Mouse (Mus musculus) naive thymus-derived CD4-positive, alpha-beta T cell, adult 2 months (primary cell): ENCODE data around the gene Dnmt1.

Experiments used
- DNase-seq: peaks from one replicate; pipeline ENCODE4 v3.0.0-alpha.2; 2011; ENCODE audit warnings: low read depth

Gene Dnmt1

DNA sequence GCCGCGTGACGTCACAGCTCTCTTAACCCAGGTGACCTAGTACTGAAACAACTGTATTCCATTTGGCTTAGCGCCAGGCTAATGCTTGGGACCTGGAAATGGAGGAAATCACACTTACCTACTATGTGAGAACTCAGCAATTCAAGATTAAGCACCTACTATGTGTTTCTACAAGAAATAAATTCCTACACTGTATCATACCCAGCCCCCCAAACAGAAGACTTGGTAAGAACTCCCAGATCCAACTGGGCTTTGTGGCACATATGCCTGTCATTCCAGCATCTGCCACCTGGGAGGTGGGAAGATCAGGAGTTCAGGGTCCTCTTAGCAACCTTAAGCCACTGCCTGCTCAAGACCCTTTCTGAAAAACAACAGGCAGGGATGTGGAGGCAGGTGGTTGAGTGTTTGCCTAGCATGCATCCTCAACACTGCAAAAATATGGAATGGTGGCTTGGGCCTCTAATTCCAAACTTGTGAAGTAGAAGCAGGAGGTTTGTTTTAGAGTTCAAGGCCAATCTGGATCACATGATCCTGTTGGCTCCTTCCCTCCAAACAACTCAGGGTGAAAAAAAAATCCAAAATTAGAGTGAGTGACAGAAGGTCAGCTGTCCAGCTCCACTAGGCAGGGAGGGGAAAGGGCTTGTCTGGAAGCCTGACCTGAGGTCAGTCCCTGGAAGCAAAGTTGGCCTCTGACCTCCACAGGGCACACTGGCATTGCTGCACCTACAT lies 17.4 kb upstream of the Dnmt1 start:
- DNase-seq, result no peak

DNA sequence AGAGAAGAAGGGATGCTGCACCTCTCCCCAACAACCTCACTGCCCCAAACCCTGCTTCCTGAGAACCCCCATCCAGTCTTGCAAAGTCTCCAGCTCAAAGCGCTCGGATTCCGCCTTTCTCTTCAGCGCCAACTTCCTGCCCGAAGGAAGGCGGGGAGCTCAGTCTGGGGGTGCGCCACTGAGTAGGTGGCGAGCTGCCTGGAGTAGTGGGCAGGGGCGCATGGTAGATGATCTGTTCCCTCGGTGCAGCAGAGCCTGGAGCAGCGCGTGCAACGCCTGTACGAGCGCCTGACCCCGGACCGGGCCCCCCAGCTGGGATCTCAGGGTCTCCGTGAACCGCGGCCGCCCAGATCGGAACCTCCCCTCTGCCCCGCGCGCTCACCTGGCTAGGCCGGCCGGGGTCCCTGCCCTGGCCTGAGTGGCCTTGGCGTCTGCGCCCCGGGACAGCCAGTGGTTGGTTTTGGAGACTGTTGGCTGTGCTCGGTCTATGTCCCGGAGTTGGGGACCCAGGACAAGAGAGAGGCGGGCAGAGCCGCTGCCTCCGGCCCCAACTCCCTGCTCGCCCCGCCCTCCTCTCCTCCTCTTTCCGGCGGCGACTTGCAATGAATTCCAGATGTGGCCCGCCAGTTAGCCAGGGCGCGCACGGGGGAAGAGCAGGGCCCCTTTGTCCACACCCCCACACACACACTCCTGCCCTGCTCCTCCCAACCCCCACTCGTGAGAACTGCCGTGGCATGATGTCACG lies 16.7 kb upstream of the Dnmt1 start, which contains the start of gene S1pr2:
Gene S1pr2, minus strand, starts transcription at position 566 of the 745 bp plus-strand sequence.
- peak; percentile 88 for DNase-seq

DNA sequence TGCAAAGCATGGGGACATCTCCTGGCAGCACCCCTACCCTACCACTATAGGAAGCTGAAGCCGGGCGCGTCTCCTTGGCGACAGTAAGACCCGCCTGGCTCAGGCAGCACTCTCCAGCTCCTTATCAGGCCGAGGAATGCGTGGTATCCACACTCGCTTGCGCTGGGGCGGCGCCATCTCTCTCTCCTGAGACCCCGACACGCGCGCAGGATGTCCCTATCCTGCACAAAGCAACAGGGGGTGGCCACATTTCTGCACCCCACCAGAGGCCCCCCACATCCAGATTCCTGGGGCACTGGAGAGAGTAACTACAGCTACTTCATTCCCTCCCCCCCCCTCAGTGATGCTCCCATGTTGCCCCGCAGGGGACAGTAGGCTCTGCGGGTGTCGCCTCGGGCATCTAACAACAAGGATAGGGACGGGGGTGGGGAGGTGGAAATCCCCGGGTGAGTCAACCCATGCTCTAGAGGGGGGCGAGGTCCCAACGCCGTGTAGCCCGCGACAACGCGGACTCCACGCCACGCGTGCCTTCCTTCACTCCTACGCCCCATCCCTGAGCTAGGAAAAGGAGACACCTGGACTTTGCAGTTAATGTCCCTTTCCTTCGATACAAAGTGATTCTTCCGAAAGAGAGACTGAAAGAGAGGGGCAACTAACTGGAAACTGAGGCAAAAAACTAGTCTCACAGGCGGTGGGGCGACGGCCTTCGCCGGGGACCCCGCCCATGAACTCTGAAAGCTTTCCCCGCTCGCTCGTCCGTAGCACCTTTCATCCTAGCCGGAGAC lies 15.9 kb upstream of the Dnmt1 start:
- peak; percentile 47 for DNase-seq

DNA sequence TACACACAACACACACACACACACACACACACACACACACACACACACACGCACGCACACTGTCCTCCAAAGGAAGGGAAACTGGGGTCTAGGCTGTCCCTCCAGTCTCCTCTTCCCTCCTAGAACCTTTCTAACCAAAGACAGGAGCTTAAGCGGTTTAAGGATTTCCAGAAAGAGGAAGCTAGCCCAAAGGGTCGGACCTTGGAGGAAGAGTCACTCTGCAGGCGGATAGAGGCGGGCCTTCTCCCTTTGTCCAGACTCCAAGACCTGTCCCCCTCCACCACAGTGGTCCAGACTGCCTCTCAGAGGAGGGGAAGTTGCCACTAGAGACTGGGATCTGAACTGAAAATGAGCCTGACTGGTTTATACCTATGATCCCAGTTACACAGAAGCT lies 14.0 kb upstream of the Dnmt1 start:
- DNase-seq, result no peak

DNA sequence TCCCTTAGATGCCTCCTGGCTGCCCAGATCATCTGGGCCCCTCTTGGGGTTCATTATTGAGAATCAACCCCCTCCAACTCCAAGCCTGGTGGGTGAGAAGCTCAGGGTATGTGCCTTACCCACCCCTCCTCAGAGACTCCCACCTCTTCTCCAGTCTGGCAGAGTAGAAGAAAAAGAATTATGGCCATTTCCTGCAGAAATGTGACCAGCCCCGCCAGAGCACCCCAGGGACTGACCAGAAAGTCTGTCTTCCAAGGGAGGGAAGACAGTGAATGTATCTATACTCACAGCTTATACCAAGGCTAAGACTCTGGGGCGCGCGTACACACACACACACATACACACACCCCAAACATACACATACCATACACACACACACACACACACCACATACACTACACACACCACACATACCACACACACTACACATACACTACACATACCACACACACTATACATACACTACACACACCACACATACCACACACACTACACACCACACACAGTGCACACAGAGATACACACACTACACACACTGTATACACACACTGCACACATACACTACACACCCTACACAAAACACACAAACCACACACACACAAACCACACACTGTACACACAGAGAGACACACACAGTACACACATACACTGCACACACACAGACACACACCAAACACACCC lies 13.5 kb upstream of the Dnmt1 start:
- DNase-seq, result no peak

DNA sequence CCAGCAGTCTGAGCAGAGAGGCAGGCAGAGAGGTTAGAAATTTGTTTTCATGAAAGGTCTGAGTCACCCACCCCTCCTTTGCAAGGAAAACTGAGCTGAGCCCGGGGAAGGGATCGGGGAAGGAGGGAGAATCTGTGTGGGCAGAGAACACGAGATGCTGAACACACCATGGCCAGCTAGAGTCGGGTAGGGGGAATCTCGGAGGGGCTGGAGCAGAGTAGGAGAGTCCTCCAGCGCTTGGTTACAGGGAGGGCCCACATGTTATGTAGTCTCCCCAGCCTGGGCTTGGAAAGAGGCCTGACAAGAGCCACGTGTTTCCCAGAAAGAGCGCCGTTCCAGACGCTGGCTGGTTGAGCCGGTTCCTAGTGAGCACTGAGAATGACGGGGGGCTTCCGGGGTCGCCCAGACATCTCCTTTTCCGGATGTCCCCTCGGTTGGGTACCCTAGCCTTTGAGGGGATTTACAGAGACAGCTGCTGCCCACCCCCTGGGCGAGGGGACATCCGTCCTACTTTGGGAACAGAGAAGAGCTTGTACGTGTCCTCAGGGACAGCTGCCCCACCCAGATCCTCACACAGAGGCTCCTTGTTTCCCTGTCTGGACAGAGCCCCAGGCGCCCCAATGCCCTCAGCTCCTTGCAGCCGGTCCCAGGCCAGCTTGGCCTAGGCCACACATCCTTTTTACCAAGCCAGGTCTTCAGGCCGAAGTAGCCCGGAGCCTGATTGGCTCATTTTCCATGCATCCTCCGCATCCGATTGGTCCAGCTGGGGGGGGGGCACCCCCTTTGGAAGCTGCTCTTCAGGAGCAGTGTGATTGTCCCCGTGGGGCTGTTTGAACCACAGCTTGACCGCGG lies 12.7 kb upstream of the Dnmt1 start:
- DNase-seq, result no peak

DNA sequence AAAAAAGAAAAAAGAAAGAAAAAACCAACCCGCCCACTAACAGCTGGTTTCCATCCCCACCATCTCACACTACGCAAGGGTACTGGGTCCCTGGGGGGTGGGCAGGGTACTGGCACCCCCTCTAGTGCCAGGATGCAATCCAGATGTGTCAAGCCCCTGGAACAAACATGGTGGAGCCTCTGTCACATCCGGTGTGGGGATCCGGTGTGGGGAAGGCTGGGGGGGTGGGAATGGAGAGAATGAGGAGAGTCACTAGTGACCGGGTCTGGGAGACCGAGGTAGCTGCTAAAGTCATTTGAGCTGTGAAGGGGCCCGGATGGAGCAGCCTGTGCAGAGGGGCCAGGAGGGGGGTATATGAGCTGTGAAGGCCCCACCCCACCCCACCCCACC lies 12.1 kb upstream of the Dnmt1 start:
- DNase-seq, result no peak

DNA sequence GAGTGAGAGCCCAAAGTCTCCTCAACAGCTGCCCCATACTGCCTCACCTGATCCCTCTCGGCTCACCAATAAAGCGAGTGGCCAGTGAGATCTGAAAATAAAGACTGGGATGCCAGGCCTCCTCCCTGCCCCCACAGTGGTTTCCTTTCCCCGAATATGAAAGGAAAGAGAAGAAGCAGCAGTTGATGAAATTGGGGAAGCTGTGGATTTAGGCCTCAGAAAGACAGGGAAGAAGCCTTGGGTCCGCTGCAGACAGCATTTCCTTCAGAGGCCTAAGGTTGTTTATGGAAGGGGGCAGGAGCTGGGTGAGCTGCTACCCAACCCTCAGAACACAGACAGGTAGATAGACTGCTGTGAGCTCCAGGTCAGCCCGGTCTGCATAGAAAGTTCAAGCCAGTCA lies 7.1 kb upstream of the Dnmt1 start:
- no peak for DNase-seq

DNA sequence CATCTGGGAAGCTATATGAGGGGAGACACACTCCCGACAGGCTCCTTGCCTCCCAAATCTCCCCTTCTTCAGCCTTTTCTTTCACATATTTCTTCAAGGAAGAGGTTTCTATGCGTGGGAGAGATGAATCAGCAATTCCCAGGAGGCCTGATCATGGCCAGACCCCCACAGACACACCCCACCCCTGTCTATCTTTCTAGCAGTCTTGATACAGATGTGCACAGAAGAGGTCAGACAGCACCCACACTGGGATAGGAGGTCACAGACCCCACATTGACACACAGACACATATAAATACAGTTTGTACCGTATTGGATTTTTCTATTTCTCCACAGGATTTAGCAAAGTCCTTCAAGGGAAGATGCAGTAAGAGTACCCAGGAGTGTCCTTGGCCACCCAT lies 6.3 kb upstream of the Dnmt1 start:
- DNase-seq, result no peak

DNA sequence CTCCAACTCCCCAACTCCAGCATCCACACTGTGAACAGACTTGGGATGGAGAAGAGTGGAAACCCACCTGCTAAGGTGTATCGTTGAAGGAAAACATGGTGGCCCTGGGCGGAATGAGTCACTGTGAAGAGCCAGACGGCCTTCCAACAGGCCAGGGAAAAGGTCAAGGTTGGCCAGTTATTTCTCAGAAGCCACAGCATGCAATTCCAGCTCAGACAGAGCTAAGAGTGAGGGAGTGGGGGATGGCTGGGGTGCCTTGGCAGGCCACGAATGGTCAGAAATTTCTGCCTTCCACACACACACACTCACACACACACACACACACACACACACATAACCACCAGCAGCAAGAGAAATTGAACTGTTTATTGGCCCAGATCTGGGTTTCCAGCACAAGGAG lies 5.9 kb upstream of the Dnmt1 start:
- no peak for DNase-seq

DNA sequence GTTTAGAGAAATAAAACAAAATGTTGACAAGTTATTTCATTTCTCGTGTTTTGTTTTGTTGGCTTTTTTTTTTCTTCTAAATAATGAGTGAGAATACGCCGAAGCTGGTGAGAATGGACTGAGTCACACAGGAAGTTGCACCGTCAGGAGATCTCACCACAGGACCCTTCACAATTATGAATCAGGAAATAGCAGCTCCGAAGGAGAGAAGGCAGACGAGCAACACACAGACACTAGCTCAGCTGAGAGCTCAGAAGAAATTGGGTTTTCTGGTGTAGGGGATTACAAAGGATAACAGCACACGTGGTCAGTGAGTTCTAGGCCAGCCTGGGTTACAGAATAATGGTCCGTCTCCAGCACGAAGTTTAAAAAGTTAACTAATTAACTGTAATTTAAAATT lies 1.9 kb upstream of the Dnmt1 start:
- DNase-seq, result peak; percentile 34

DNA sequence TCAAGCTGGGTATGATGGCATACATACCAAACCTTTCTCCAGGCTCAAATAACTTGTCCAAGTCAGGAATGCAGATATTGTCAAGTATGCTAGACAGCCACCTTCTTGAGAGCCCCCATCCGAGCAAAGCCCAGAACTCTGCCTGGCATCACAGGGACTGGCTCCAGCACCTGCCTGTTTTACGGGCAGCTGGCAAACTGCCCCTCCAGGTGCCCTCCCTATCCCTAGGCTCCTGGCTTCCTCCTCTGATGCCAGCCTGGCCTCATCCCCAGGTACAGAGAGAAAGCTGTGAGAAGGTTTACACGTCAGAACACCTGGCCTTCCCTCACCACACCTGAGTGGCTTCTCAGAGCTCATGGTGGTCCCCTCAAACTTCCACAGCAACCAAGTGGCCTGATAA lies 2.7 kb downstream of the Dnmt1 start:
- no peak for DNase-seq

DNA sequence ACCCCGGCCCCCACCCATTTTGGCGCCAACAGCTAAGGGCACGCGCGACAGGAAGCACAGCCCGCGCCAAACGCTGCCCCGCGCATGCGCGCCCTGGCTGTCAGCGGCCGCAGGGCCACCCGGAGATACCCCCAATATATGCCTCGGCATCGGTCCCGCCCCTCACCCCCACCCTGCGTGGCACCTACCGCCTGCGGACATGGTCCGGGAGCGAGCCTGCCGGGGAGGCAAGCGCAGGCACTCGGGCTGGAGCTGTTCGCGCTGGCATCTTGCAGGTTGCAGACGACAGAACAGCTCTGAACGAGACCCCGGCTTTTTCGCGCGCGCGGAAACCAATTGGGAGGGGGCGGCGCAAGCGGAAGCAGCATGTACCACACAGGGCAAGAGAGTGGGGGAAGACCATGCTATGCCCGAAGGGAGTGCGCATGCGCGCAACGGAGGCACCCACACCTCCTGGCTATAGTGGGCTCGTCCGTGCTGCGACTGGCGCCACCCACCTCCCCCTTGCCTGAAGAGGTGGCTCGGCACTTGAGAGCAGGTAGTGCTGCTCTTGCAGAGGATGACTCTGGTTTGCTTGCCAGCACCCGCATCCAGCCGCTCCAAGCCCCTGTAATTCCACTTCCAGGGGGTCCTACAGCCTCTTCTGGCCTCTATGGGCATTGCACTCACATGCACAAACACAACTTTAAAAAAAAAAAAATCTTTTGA lies 7.0 kb downstream of the Dnmt1 start:
- peak; percentile 98 for DNase-seq

DNA sequence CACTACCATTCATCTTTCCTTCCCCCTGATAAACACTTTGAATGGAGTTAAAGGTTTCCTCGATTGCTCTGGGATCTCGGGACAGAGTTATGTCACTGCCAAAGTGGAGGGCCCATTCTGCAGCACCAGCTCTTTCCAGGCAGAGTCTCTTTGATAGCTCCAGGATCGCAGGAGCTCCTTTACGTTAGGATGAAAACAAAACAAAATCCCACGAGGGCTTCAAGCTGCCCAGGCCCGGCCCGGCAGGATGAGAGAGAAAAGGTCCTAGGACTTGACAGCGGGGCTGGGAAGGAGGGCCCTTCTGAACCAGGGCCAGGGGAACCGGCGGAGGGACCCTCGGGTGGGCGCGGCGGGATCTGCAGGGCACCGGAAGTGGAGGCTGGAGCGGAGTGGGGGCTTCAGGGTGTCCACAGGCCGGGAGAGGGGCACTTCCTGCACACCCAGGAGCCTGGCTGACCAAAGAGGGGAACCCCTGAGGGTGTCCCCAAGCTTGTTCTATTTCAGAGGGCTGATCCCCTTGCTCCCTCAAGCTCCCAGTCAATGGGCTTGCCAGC lies 7.6 kb downstream of the Dnmt1 start:
- no peak for DNase-seq

DNA sequence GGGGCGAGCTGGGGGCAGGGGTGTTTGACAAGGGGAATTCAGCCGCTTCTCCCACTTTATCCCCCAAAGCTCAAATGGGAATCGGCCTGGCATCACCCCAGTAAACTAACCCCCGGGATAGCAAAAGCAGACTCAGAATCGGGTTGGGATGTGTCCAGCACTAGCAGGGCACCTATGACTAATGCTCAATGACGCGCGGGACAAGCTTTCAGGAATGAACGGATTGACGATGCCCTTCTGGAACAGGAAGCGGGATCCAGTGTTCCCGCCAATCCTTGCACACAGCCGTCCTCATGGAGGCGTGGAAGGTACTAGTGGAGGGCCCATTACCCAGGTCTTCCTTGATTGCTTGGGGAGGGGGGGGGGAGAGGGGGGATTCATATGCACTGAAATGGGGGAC lies 8.2 kb downstream of the Dnmt1 start:
- no peak for DNase-seq

DNA sequence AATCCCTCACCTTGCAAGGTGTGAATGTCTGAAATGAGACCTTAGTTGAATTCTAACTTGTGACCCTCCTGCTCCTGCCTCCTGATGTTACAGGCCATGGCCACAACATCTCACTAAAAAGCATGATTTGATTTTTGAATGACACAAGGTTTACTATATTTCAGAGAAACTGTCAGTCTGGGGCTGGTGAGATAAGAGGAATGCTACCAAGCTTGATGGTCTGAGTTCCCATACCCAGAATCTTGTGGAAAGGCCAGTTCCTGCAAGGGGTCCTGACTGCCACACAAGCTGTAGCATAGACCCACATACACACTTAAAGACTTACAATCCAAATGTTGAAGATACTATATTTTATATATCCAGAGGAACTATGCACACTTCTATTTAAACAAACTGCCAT lies 9.3 kb downstream of the Dnmt1 start:
- no peak for DNase-seq

DNA sequence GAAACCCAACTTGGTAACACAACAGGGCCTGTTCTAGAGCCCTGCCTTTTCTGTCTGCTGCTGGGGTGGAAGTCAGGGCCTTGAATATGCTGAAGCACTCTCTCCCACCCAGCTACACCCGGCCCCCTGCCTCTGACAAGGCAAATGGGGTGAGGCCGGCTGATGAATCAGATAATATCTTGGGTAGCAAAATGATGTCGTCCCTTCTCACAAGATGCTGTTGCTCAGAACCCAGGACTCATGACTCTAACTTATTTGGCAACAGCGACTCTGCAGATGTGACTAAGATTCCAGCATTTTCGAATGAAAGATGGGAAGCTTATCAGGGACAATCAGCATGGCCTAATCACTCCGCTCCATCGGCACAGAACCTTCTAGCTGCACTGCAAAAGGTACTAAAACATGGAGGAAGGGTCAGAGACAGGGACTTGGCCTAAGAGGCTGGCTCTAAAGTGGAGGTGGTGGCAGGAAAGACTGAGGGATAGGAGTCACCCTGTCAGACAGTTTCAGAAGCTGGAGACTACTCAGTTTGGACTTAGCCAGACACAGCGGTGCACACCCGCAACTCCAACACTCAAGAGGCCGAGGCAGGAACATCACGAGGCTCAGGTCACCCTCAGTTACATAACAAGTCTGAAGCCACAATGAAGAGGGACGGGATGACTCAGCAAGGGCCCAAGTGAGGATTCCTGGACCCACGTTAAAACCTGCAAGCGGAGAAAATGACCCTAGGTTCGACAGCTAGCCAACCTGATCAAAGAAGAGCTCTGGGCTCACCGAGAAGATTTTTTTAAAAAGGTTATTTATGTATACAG lies 13.4 kb downstream of the Dnmt1 start:
- no peak for DNase-seq

DNA sequence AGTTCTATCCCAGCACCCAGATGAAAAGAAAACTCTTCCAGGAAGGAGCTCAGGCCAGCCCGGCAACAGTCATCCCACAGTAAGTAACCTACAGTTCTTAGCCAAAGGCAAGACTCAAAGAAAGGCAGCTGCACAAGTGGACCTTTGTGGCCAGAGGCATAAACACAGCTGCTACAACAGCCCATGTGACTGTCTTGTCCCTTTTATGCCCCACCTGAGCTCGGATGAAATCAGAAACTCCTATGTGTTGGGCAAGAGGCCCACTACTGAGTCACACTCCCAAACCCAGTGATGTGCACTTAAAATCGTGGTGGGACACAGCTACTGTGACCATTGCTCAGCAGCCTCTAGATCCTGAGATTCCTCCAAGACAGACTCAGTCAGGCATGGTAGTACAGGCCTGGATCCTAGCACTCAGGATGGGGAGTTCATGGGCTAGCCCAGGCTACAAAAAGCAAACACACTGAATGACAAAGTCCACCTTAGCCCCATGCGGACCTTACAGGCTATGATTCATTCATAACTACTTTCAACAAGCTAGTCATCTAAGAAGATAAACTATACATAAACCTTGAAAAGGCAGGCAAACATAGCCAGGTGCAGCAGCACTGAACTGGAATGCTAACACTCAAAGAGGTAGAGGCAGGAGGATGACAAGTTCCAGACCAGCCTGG lies 14.9 kb downstream of the Dnmt1 start:
- DNase-seq, result no peak

DNA sequence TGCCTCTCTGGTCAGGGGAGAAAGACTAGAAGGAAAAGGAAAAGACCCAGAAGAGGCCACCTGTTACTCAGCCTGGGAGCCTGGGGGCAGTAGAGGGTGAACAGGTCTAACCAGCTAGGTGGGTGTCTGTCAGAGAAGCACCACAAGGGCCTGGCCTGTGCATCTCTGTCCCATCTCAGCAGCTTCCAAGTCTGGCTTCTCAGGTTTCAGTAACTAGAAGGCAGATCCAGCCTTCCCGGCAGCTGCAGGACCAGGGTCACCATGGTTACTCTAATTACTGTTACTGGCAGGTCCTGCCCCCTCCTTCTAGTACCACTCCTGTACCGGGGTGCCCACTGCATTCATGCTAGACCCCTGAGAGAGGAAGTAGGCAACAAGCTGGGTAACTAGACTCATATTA lies 15.8 kb downstream of the Dnmt1 start:
- no peak for DNase-seq
